Mouse (Mus musculus) heart, embryonic 15.5 days (tissue): ENCODE measurements around the gene Mars. TPM values are rescaled to one million over a fixed set of nuclear protein-coding genes. Genes with fewer than 3 reads are reported as not detected.

Experiments
- ATAC-seq: fragments of 200-750 bp; cut with Nextera tagmentation; replicated peaks from 2 replicates; pipeline ENCODE4 v1.8.0; 2017; ENCODE audit warnings: low read depth, moderate TSS enrichment; ENCODE audit not compliant: insufficient number of reproducible peaks, insufficient read depth, low FRiP score
- H3K27ac ChIP-seq: fragments of 300-500 bp; sonication (generic); 2 replicates; pipeline ENCODE4 v1.5.1; 2015; ENCODE audit warnings: mild to moderate bottlenecking, inconsistent platforms
- H3K27me3 ChIP-seq: fragments of 300-500 bp; sonication (generic); 2 replicates; pipeline ENCODE4 v1.6.1; 2015; ENCODE audit warnings: inconsistent platforms
- H3K36me3 ChIP-seq: fragments of 300-500 bp; sonication (generic); 2 replicates; pipeline ENCODE4 v1.6.1; 2015; ENCODE audit warnings: mild to moderate bottlenecking, inconsistent platforms
- H3K4me1 ChIP-seq: fragments of 300-500 bp; sonication (generic); replicated peaks from 2 replicates; pipeline ENCODE4 v1.6.1; 2015; ENCODE audit warnings: inconsistent platforms
- H3K4me2 ChIP-seq: fragments of 300-500 bp; sonication (generic); 2 replicates; pipeline ENCODE4 v1.6.1; 2015; ENCODE audit warnings: inconsistent platforms, mild to moderate bottlenecking, moderate library complexity
- H3K4me3 ChIP-seq: fragments of 300-500 bp; sonication (generic); 2 replicates; pipeline ENCODE4 v1.5.1; 2015; ENCODE audit warnings: mild to moderate bottlenecking, inconsistent platforms
- H3K9ac ChIP-seq: fragments of 300-500 bp; sonication (generic); 2 replicates; pipeline ENCODE4 v1.6.1; 2015; ENCODE audit warnings: mild to moderate bottlenecking, inconsistent platforms
- H3K9me3 ChIP-seq: fragments of 300-500 bp; sonication (generic); replicated peaks from 2 replicates; pipeline ENCODE4 v1.6.1; 2016; ENCODE audit warnings: inconsistent platforms
- WGBS: fragments of 180-500 bp; shearing (Covaris S2); methylation state at CpG from one replicate; pipeline ENCODE4 v1.1.7; 2015; ENCODE audit warnings: mixed read lengths; 5-methylcytosine and 5-hydroxymethylcytosine counted together
- polyA plus RNA-seq: library from polyadenylated mRNA; unstranded; fragments of >200 nt; fragmentation: Nextera tagmentation; extraction: Ambion mirVana; gene quantifications from 2 replicates; pipeline ENCODE4 v1.2.1, GENCODE M21; 2015

Gene Mars
- polyA plus RNA-seq, 1 experiment from 2014 or later = 75.4 TPM

- Histone ChIP-seq H3K27ac (no peak overlapping the region), H3K9ac (no peak overlapping the region), H3K27me3 (peaks cover 70% of the 10 kb centered on the region), H3K4me2 (no peak overlapping the region), H3K4me3 (no peak overlapping the region), H3K9me3 (no peaks in the 10 kb centered on the region), H3K36me3 (no peaks in the 10 kb centered on the region), H3K4me1 (no peaks in the 10 kb centered on the region)
- 55% methylated on average over 5 of the region's 5 CpGs for WGBS
- ATAC-seq = no peak
Observed at GRCm38 (mm10) chr10:127333152-127333551, 21.6 kb upstream of the Mars start.

GRCm38 (mm10) chr10:127332211-127332874 is 20.8 kb upstream of the Mars start:
- Histone ChIP-seq H3K36me3 (no peaks in the 10 kb centered on the region), H3K4me2 (peak overlapping the region; percentile 44; the same call in 1 of the 2 replicates), H3K9me3 (no peaks in the 10 kb centered on the region), H3K27me3 (peaks cover 73% of the 10 kb centered on the region), H3K4me1 (peaks cover 5% of the 10 kb centered on the region), H3K9ac (no peak overlapping the region), H3K4me3 (no peak overlapping the region), H3K27ac (no peak overlapping the region)
- 42% methylated on average over 31 of the region's 31 CpGs for WGBS
- ATAC-seq = no peak

GRCm38 (mm10) chr10:127330212-127330611 is 18.6 kb upstream of the Mars start:
- no peaks in the 10 kb centered on the region for H3K9me3 ChIP-seq
- H3K4me3 ChIP-seq = no peak overlapping the region
- H3K36me3 ChIP-seq = no peaks in the 10 kb centered on the region
- peaks cover 78% of the 10 kb centered on the region for H3K27me3 ChIP-seq
- no peak overlapping the region for H3K9ac ChIP-seq
- ATAC-seq = no peak
- no peak overlapping the region for H3K4me2 ChIP-seq
- no peak overlapping the region for H3K27ac ChIP-seq
- H3K4me1 ChIP-seq = peaks cover 21% of the 10 kb centered on the region
- WGBS = 78% methylated on average over 7 of the region's 7 CpGs

- H3K27ac ChIP-seq = no peak overlapping the region
- no peak for ATAC-seq
- no peaks in the 10 kb centered on the region for H3K36me3 ChIP-seq
- peaks cover 21% of the 10 kb centered on the region for H3K4me1 ChIP-seq
- no peaks in the 10 kb centered on the region for H3K9me3 ChIP-seq
- WGBS = 50% methylated on average over 18 of the region's 18 CpGs
- H3K4me2 ChIP-seq = no peak overlapping the region
- H3K4me3 ChIP-seq = peak overlapping the region; percentile 50; the same call in 1 of the 2 replicates
- H3K9ac ChIP-seq = no peak overlapping the region
- H3K27me3 ChIP-seq = peaks cover 95% of the 10 kb centered on the region
Observed at GRCm38 (mm10) chr10:127327461-127328145, 16.0 kb upstream of the Mars start.

GRCm38 (mm10) chr10:127326828-127327227 is 15.2 kb upstream of the Mars start:
- WGBS = 9% methylated on average over 29 of the region's 29 CpGs
- Histone ChIP-seq H3K27me3 (peaks cover 95% of the 10 kb centered on the region), H3K9ac (peak overlapping the region; percentile 53), H3K4me1 (peaks cover 21% of the 10 kb centered on the region), H3K36me3 (no peaks in the 10 kb centered on the region), H3K9me3 (no peaks in the 10 kb centered on the region), H3K4me2 (peak overlapping the region; percentile 81), H3K27ac (no peak overlapping the region), H3K4me3 (peak overlapping the region; percentile 50)
- ATAC-seq = no peak

- H3K36me3 ChIP-seq = no peaks in the 10 kb centered on the region
- H3K27me3 ChIP-seq = peaks cover 93% of the 10 kb centered on the region
- H3K4me2 ChIP-seq = peak overlapping the region; percentile 81
- ATAC-seq = no peak
- 1% methylated on average over 52 of the region's 54 CpGs for WGBS
- H3K9ac ChIP-seq = peak overlapping the region; percentile 53
- peaks cover 21% of the 10 kb centered on the region for H3K4me1 ChIP-seq
- no peaks in the 10 kb centered on the region for H3K9me3 ChIP-seq
- no peak overlapping the region; the same call in 1 of the 2 replicates for H3K27ac ChIP-seq
- H3K4me3 ChIP-seq = peak overlapping the region; percentile 50
Observed at GRCm38 (mm10) chr10:127326017-127326801, 14.6 kb upstream of the Mars start.

GRCm38 (mm10) chr10:127325454-127326016 is 13.9 kb upstream of the Mars start:
- peak overlapping the region; percentile 50 for H3K4me3 ChIP-seq
- no peak for ATAC-seq
- H3K36me3 ChIP-seq = no peaks in the 10 kb centered on the region
- peak overlapping the region; percentile 53 for H3K9ac ChIP-seq
- H3K4me1 ChIP-seq = peaks cover 21% of the 10 kb centered on the region
- 33% methylated on average over 14 of the region's 14 CpGs for WGBS
- no peaks in the 10 kb centered on the region for H3K9me3 ChIP-seq
- H3K4me2 ChIP-seq = peak overlapping the region; percentile 81
- H3K27me3 ChIP-seq = peaks cover 89% of the 10 kb centered on the region
- no peak overlapping the region; the same call in 1 of the 2 replicates for H3K27ac ChIP-seq

- 15% methylated on average over 7 of the region's 7 CpGs for WGBS
- H3K4me3 ChIP-seq = no peak overlapping the region
- peaks cover 80% of the 10 kb centered on the region for H3K27me3 ChIP-seq
- 0 out of 2 replicates have a peak overlapping the region, but pooled peaks have one; percentile 15 for H3K27ac ChIP-seq
- H3K9ac ChIP-seq = no peak overlapping the region
- no peak for ATAC-seq
- H3K9me3 ChIP-seq = no peaks in the 10 kb centered on the region
- H3K4me2 ChIP-seq = no peak overlapping the region
- H3K4me1 ChIP-seq = peaks cover 21% of the 10 kb centered on the region
- H3K36me3 ChIP-seq = no peaks in the 10 kb centered on the region
Observed at GRCm38 (mm10) chr10:127324495-127324894, 12.9 kb upstream of the Mars start.

- no peak overlapping the region for H3K4me3 ChIP-seq
- H3K4me1 ChIP-seq = peaks cover 21% of the 10 kb centered on the region
- no peaks in the 10 kb centered on the region for H3K36me3 ChIP-seq
- H3K27me3 ChIP-seq = peaks cover 68% of the 10 kb centered on the region
- H3K4me2 ChIP-seq = peak overlapping the region; percentile 1; the same call in 1 of the 2 replicates
- ATAC-seq = no peak
- H3K27ac ChIP-seq = peak overlapping the region; percentile 7; the same call in 1 of the 2 replicates
- 71% methylated on average over 17 of the region's 17 CpGs for WGBS
- no peaks in the 10 kb centered on the region for H3K9me3 ChIP-seq
- no peak overlapping the region for H3K9ac ChIP-seq
Observed at GRCm38 (mm10) chr10:127323131-127323855, 11.7 kb upstream of the Mars start.

GRCm38 (mm10) chr10:127322669-127323068 is 11.1 kb upstream of the Mars start:
- Histone ChIP-seq H3K27ac (no peak overlapping the region), H3K27me3 (peaks cover 62% of the 10 kb centered on the region), H3K4me3 (no peak overlapping the region), H3K9ac (no peak overlapping the region), H3K4me1 (peaks cover 19% of the 10 kb centered on the region), H3K36me3 (no peaks in the 10 kb centered on the region), H3K4me2 (no peak overlapping the region; the same call in 1 of the 2 replicates), H3K9me3 (no peaks in the 10 kb centered on the region)
- no peak for ATAC-seq
- 57% methylated on average over 4 of the region's 4 CpGs for WGBS
